Mouse (Mus musculus) gastrocnemius, postnatal 10 days (tissue): ENCODE measurements around the gene Crat. TPM values are rescaled to one million over a fixed set of nuclear protein-coding genes. Genes with fewer than 3 reads are reported as not detected.
"Not testable (repeated sequence)": the region's sequence is repeated elsewhere in the genome, so short reads cannot be mapped to it uniquely, and the experiment has no call there.

Experiments
- DNase-seq: peaks from one replicate; pipeline ENCODE4 v3.0.0; 2021; ENCODE audit warnings: mixed read lengths
- total RNA-seq, 2 experiments: library from RNA; stranded (reverse); gene quantifications; 2 replicates each; pipeline ENCODE4 v1.2.3; 2021

Gene Crat
- total RNA-seq, 2 experiments from 2014 or later: 228 to 262 TPM

DNA sequence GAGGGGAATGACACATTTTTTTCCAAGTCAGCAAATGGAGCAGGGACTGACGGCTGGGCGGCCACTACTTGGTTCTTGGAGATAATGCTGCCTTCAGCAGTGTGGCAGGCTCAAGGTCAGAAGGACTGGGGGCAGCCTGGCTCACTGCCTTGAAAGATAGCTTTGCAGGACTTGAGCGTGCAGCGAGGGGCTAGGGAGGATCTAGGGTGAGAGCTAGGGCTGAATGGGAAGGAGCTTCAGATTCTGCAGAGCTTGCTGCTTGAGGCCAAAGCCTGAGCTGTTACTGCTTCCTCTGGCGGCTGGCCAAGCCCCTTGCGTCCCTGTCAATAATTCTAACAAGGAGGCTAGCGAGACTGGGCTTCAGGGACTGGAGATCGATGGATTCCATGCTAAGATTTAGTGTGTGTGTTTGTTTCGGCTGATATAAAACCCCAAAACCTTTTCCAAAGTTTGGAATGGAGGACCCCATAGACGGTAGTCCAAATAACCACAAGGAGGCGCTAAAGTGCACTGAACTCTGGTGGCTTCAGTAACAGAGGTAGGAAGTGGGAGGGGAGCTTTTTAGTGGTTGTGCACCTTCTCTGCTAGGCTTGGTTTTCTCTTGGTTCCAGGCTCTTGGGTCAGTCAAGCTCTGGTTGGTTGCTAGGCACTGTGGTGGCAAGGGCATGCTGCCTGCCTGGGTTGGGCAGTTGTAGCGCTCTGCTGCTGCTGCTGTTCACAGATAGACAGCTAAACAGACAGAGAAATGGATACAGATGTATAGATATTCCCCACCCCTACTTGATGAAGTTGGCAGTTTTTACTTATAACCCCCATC, 25.3 kb upstream of the Crat start:
- peak; percentile 72 for DNase-seq

DNA sequence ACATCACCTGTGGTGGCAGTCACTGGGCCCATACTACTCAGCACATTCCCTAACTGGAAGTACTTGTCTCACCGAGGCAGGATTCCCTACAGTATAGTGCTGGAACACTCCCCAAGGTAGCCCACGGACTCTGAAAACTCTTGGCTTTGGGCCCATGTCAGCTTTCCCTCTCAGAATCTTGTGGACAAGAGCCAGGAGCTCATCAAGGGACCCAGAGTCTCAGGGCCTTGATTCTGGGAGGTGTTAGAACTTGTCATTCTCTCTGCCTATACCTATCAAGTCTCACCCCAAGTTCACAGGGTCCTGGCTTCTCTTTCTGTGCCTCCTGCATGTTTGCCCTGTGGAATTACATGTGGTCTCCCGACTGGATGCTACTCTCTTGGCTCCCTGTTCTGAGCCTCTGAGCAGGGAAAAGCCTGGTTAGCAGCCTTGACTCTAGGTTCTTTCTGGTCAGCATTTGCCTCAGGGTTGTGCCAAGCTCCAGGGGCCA, 24.6 kb upstream of the Crat start:
- DNase-seq: no peak

DNA sequence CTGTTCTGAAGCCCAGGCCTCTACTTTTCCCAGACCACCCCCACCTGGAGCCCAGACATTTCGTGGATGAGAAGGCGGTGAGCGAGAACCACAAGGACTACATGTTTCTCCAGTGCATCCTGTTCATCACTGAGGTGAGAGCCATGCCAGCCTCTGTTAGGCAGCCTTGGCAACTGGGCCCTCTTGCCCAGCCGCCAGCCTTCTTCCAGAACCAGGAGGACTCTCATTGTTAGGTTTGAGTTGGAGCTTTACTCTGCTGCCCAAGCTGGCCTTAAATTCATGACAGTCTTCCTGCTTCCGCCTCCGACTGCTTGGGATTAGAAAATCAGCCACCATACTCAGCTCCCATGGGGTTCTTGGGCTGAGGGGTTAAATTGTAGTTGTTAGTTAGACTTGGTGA, 24.0 kb upstream of the Crat start:
- no peak for DNase-seq

DNA sequence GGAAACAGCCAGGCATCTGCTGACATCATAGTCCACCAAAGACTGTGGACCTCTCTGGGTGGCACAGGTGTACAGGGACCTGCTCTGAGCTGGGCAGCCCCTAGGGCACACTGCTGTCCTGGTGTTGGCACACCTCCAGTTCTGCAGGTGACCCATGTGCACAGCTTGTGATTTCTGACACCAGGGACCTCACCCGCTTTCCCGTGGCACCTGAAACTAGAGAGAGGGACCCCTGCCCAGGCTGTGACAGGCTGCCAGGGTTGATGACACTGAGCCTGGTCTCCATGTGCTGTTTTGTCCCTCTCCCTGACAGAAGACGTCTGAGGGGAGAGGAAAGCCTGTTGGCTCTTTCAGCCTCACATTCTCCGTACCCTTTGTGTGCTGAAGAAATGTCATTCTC, 22.2 kb upstream of the Crat start:
- DNase-seq: no peak

DNA sequence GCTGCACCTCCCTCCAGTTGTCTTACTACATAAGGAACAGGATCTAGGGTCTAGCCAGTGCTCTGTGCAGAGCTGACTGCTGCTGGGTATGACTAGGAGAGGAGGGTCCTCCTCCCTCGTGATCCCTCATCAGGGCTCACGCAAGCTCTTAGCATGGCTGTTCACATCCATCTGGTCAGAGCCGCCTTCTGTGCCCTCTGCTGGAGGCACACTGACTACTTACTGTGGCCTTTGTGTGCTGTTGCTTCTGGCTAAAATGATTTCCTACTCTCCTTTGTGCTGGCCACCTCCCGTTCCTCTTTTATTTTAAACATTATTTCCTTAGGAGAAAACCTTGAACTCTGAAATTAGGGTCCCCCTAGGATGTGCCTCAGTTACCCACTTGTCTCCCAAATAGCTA, 21.2 kb upstream of the Crat start:
- no peak for DNase-seq

DNA sequence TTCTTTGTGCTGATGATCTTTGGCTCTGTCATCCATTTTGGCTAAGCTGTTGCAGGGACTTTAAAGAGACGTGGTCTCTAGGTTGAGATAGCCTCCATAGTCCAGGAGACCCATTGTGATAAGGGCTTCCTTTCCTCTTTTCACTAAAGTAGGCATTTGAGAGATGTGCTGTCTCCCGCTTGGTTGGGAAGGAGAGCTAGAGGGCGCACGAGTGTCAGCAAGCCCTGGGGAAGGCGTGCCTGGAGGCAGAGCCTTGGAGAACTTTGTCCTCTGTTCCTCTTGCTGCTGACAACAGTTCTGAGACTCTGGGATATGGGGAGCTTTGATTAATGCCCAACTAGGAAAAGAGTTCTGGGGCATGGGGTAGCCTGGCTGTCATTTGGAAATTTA, 20.5 kb upstream of the Crat start:
- DNase-seq: no peak

DNA sequence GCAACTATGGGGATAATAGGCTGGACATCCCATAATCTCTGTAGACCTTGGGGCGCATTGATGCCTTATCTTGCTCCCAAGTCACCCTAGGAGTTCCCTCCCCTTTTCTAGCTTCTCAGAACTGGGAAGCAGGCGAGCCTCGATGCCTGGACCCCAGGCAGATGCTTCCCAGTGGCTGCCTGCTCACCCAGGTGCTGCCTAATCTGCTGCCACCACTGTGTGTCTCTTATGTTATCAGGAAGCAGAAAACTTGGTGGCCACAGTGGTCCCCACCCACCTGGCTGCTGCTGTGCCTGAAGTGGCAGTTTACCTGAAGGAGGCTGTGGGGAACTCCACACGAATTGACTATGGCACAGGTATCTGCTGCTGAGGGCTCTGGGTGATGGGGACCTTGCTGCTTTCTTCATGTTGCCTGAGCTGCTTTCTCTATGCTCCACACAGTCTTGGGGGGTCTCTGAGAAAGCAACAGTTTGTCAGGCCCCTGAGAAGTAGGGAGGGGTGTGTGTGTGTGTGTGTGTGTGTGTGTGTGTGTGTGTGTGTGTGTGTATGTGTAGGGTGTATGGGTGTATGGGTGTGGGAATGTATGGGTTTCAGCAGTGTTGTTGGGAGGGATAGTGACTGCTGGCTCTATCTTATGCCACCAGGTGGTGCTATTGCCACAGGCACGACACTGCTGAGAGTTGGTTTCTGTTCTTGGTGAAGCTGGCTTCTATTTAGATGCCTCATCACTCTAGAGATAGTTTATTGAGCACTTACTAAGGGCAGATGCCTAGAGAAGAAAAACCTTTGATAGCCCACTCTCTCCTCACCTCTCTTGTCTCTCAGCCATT, 19.9 kb upstream of the Crat start:
- peak; percentile 62 for DNase-seq

DNA sequence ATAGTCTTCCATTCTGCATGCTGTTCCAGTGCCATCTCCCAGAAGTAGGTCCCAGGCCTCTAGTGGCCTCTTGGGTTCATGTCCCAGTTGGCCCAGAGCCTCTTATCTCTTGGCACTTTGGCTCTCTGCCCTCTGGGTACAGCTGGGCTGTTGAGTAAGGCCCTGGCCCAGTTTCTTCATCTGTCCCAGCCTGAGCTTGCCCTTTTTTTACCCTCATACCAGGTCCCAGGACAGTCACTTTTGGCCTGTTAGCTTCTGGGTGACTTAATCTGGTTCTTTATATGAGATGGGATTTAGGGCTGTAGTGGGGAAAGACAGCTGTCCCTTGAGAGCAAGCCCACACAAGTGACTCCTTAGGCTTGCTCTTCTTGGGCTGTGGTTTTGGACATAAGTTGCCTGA, 13.5 kb upstream of the Crat start:
- peak; percentile 59 for DNase-seq

DNA sequence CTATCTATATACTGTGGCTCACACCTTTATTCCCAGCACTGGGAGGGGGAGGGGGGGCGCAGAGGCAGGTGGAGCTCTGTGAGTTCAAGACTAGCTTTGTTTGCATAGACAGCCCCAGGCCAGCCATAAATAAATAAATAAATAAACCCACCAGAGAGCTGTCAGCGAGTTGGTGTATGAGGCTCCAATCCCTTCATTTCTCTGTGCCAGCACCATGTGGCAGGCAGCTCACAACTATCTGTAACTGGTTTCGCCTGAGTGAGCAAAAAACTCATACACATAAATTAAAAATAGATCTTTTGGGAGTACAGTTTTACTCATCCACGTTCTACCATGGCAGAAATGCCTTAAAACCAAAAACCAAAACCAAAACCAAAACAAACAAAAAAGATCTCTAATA, 5.8 kb upstream of the Crat start:
- no peak for DNase-seq

DNA sequence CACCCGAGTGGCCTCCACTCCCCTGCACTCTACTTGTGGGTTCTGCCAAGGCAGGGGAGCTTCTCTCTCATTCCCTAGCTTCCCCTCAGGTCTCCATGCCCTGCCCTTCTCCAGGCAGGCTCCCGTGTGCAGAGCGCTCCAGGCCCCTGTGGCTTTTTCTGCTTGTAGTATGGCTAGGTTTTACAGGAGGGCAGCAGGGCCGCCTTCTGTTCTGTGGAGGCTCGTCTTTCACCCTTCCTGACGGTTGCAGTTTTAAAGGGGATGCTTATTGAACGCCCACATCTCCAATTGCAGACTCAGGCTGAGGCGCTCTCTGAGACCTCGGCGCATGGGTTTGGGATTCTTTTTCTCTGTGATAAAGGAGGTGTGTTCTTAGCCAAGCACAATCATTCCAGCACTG, 3.5 kb upstream of the Crat start:
- no peak for DNase-seq

DNA sequence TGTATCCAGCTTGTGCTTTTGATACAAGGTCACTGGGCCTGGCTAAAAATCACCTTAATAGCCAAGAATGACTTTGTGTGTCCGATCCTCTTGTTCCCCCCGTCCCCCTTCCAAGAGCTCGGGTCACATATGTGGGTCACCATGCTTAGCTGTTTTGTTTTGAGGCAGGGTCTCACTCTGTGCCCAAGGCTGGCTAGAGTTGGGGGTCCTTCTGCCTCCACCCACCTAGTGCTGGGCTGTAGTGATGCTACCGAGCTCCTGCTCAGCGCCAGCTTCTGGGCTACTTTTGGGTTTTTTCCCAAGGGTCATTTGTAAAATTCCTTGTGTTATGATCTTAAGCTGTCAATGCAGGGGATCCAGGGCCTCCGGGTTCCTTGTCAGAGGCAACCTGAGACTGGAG, 2.6 kb upstream of the Crat start:
- no peak for DNase-seq

DNA sequence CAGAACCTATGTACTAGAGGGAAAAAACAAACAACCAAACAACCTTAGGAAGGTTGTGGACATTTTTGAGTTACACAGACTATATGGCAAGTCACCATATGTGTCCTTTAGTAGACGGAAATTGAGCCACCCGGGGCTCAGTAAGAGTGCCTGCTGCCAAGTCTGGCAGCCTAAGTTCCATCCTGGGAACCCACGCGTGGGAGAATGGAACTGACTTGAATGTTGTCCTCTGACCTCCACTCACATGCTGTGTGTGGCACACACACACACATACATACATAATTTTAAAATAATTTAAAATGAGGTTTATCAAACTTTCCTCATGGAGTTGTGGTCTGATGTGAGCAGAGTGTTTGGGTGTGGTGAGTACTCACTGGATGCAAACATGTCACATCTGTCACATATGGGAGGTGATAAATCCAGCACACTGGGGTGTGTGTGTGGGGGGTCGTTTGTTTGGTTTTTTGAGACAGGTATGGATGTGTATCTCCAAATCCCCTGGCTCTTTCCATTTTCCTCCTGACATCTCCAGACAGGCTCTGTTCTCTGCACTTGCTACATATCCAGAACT, 2.1 kb upstream of the Crat start:
- DNase-seq: no peak

DNA sequence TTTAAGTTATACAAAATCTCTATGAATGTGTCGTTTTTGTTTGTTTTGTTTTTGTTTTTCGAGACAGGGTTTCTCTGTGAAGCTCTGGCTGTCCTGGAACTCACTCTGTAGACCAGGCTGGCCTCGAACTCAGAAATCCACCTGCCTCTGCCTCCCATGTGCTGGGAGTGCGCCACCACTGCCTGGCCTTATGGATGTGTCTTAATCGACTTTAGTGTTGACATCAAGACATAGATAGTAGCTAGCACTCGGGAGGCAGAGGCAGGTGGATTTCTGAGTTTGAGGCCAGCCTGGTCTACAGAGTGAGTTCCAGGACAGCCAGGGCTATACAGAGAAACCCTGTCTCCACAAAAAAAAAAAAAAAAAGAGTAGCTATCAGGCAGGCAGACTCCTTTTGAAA, 1.5 kb upstream of the Crat start:
- not testable (repeated sequence) for DNase-seq

DNA sequence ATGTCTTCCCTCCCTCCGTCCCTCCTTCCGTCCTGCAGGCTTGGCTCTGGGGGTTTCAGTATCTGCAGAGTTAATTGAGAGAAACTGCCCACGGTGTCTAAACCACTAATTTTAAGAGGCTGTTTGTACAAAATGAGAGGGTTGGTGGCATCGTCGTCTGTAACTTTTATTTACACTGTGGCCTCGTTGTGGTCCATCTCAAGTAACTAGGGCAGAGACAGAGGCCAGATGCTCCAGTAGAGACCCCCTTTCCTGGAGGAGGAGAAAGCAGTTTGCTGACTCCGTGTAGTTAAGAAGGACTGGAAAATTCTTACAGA, 994 bp upstream of the Crat start:
- DNase-seq: no peak

DNA sequence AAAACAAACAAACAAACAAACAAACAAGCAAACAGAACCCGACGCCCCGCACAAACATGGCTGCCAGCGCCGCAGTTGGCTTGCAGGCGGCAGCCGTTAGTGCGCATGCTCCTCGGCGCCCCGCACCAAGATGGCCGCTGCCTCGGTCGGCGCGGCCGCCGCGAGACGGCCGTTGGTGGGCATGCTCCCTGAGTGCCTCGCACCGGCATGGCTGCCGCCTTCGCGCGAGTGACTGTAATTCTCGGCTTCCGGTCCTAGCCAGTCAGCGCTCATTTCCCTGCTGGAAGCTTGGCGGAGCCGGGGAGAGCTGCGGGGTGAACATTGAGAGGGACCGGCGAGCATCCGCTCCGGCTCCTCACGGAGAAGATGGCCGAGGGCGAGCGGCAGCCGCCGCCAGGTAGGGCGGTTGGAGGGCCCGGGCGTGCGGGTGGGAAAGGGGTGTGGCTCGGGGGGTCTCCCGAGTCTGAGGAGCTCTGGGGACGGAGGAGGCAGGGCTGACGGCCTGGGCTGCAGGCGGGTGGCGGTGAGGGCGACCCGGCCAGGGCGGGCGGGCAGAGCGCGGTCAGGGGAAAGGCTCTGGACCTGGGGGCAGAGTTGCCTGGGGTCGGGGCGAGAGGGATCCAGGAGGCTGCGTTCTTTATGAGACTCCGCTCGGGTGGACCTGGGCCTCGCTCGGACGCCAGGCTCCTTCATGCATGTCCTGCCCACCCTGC, 479 bp upstream of the Crat start, which contains the start of gene Ptpa:
Gene Ptpa, plus strand, starts transcription at position 104 of the 713 bp plus-strand sequence.
- DNase-seq: peak; percentile 95

DNA sequence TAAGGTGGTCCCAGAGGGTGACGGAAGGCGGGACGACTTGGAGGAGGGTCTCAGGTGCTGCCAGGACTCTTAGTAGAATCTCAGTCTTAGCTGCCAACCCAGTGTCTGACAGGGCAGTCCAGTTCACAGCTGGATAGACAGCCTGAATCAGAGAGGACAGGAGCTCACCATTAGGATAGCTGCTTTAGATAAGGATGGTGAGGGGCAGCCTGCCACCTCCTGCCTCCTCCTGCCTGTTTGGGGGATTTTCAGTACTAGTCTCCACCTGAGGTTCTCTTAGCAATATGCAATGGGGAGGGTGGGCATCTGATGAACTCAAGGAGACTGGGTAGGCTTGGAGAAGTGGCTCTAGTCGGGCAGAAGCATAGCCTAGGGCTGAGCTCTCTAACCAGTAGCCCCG, 932 bp downstream of the Crat start:
- no peak for DNase-seq

DNA sequence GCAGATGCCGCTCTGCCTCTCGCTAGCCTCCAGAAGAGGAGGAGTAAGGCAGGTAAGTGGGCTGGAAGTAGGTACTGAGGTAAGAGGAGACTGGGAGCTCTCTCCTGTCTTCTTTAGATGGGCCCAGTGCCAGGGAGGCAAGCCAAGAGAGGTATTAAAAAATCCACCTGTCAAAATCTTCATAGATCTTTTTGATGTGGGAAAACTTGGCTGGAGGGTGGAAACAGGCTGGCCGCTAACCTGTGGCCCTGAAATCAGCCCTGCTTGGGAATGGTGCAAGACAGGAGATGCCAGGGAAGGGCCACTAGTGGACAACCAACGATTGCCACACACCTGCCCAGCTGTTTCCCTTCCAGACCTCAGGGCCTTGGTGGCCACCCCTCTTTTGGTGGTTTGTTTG, 1.5 kb downstream of the Crat start:
- no peak for DNase-seq

DNA sequence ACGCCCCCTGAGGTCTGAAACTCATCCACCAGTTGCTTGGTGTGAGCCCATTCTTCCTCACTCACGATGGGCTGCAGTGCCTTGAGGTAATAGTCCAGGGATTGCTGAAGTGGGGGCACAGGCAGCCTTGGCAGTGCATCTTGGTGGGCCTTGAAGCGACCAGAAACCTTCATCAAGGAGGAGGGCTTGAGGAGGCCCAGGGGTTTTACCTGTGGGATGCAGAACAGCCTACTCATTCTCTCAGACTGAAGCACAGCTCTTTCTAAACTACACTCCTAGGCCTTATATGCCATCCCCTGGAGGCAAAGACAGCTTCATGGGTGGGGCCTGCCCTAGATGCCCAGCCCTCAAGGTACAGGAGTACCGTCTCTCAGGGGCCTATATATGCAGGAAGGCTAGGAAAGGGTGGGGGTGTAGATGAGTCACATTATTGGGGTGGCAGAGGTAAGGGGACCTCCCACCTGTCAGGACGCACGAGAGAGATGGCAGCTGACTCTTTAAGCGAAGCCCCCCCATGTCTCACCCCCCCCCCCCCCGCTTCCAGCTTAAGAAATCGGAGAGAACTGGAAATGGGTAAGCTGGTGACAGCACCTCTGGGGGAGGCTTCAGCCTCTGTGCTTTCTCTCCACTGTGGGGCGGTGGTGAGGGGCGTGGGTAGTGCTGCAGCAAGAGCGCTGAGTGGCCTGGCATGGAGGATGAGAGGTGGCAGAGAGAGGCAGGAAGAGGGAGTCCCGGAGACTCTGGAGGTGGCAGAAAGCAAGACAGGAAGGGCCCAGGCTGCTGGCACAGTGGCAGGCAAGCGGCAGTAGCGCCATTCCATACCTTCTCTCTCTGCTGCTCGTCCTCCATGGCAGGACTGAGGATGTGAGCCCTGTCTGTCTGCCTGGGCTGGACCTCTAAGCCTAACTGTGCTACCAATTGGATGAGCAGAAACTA, 2.3 kb downstream of the Crat start:
- DNase-seq: no peak

DNA sequence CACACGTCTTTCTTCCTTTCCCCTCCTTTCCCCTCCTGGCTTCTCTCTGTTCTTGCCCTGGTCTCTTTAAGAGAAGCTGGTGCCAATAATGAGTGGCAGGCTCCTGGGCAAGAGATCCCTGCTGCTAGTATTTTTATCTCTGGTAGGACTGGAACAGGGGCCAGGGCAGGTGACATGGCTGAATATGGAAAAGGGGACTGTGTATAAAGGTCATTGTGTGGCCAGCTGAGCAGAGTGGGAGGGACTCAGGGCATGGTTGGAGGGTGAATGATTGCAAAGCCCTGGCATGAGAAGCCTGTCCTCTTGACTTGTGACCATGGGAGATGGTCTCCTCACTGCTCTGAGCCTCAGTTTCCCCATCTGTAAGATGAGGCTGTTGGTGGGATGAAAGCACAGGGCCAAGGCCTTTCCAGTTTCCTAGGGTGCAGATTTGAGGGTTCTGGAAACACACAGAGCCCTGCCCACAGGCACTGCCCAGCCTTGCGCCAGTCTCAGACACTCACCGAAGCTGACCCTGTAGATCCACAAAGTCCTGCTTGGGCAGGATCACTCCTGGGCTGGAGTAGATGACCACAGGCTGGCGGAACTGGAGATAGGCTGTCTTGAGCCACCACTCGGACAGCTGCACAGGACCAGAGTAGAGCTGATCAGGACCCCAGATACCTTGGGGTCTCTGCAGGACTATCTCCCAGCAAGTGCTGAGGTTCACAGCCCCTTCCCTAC, 6.0 kb downstream of the Crat start:
- no peak for DNase-seq

DNA sequence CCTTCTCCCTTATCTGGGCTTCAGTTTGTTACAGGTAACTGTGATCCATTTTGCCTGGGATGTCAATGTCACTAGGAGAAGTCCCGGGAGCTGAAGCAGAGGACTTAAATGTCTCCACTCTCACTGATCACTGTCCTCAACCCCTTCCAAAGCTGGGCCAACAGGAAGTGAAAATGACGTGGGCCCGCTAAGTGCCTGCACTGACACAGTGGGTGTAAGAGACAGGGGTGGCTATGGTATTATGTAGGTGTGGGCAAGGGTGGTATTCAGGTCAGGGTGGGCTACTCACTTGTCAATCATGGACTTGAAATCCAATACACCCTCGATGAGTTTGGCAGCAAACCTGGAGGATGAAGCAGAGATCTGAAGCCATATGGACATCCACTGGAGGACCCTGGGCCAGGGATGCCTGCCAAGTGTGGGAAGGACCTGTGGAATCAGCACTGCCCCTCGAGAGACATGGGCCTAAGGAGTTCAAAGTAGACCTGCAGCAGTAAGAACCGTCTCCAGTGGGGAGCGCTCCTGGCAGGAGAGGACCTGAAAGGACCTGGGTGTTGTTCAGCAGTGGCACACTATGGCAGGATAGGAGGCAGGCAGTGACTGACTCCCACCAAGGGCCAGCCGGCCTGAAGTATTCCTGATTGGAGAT, 7.0 kb downstream of the Crat start:
- DNase-seq: no peak
